Mouse (Mus musculus) heart, embryonic 11.5 days (tissue): ENCODE data around the gene Idh2. TPM values are rescaled to one million over a fixed set of nuclear protein-coding genes. Genes with fewer than 3 reads are reported as not detected.

Source experiments
- ATAC-seq: fragments of 200-750 bp; cut with Nextera tagmentation; replicated peaks from 2 replicates; pipeline ENCODE4 v1.8.0; 2017; ENCODE audit warnings: moderate library complexity; ENCODE audit not compliant: insufficient number of reproducible peaks, low FRiP score, low TSS enrichment
- H3K27ac ChIP-seq: fragments of 300-500 bp; sonication (generic); 2 replicates; pipeline ENCODE4 v1.5.1; 2014; ENCODE audit warnings: mild to moderate bottlenecking, low read depth, low read length
- H3K27me3 ChIP-seq: fragments of 300-500 bp; sonication (generic); 2 replicates; pipeline ENCODE4 v1.6.1; 2014; ENCODE audit warnings: mild to moderate bottlenecking, low read length, mixed read lengths; ENCODE audit not compliant: control insufficient read depth, insufficient read depth
- H3K36me3 ChIP-seq: fragments of 300-500 bp; sonication (generic); 2 replicates; pipeline ENCODE4 v1.6.1; 2014; ENCODE audit warnings: mild to moderate bottlenecking, low read length, moderate library complexity, mixed read lengths; ENCODE audit not compliant: control insufficient read depth, insufficient read depth
- H3K4me1 ChIP-seq: fragments of 300-500 bp; sonication (generic); 2 replicates; pipeline ENCODE4 v1.6.1; 2014; ENCODE audit warnings: low read length; ENCODE audit not compliant: control insufficient read depth, insufficient read depth
- H3K4me2 ChIP-seq: fragments of 300-500 bp; sonication (generic); 2 replicates; pipeline ENCODE4 v1.6.1; 2014; ENCODE audit warnings: mild to moderate bottlenecking, moderate library complexity
- H3K4me3 ChIP-seq: fragments of 300-500 bp; sonication (generic); 2 replicates; pipeline ENCODE4 v1.5.1; 2014; ENCODE audit warnings: low read depth, low read length
- H3K9ac ChIP-seq: fragments of 300-500 bp; sonication (generic); 2 replicates; pipeline ENCODE4 v1.6.1; 2014; ENCODE audit warnings: mild to moderate bottlenecking, low read depth, low read length, moderate library complexity
- H3K9me3 ChIP-seq: fragments of 300-500 bp; sonication (generic); replicated peaks from 2 replicates; pipeline ENCODE4 v1.6.1; 2016; ENCODE audit warnings: low read length; ENCODE audit not compliant: control insufficient read depth
- WGBS: fragments of 180-500 bp; shearing (Covaris S2); extraction: QIAGEN DNeasy Blood & Tissue Kit; methylation state at CpG from one replicate; pipeline ENCODE4 v1.1.7; 2014; ENCODE audit not compliant: insufficient replicate concordance; 5-methylcytosine and 5-hydroxymethylcytosine counted together
- polyA plus RNA-seq: library from polyadenylated mRNA; unstranded; fragments of >200 nt; fragmentation: Nextera tagmentation; extraction: Ambion mirVana; gene quantifications from 2 replicates; pipeline ENCODE4 v1.2.1, GENCODE M21; 2014

Gene Idh2
- polyA plus RNA-seq, 1 experiment from 2014 or later: 1,200 TPM

GRCm38 (mm10) chr7:80149356-80149755 lies 34.2 kb upstream of the Idh2 start:
- Histone ChIP-seq H3K4me2 (no peak overlapping the region), H3K4me3 (no peak overlapping the region), H3K27me3 (no peaks in the 10 kb centered on the region), H3K27ac (no peak overlapping the region), H3K9ac (no peak overlapping the region), H3K4me1 (no peaks in the 10 kb centered on the region; the same call in 1 of the 2 replicates), H3K9me3 (no peaks in the 10 kb centered on the region), H3K36me3 (no peaks in the 10 kb centered on the region)
- 51% methylated on average over 9 of the region's 9 CpGs for WGBS
- no peak for ATAC-seq

DNA sequence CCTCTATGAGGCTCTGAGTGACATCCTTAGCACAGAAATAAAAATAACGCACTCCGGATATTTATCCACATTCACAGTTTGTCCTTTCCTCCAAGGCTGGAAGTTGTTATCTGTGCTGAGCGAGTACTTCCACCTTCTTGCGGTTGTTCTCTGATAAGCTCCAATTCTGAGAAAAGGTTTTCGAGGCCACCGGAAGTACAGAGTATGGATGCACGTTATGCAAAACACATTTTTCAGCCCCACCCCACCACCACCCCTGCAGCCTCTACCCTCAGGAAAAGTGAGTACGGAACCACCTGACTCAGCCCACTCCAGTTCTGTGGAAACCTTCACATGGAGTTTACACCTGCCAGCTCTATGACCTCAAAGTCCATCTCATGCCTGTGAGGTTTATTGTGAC lies 30.9 kb upstream of the Idh2 start:
- ATAC-seq: no peak
- Histone ChIP-seq H3K27ac (no peak overlapping the region), H3K4me3 (no peak overlapping the region), H3K9me3 (no peaks in the 10 kb centered on the region), H3K4me2 (no peak overlapping the region), H3K36me3 (no peaks in the 10 kb centered on the region), H3K27me3 (no peaks in the 10 kb centered on the region), H3K4me1 (peaks cover 6% of the 10 kb centered on the region; the same call in 1 of the 2 replicates), H3K9ac (no peak overlapping the region)
- WGBS: 61% methylated on average over 8 of the region's 8 CpGs

DNA sequence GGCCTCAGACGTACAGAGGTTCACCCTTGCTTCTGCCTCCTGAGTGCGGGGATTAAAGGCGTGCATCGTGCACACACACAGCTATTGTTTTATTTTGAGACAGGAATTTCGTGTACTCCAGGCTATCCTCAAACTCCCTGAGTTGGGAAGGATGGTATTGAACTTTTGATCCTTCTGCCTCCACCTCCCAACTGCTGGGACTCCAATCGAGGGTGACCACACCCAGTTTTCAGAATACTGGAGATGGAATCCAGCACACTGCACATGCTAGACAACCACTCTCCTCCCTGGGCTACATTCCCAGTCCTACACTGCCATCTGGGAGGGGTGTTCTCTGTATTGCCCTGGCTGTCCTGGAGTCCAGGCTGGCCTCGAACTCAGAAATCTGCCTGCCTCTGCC lies 29.5 kb upstream of the Idh2 start:
- ATAC-seq: no peak
- H3K9me3 ChIP-seq: no peaks in the 10 kb centered on the region
- 87% methylated on average over 7 of the region's 7 CpGs for WGBS
- no peak overlapping the region for H3K4me3 ChIP-seq
- H3K27ac ChIP-seq: no peak overlapping the region
- peaks cover 8% of the 10 kb centered on the region; the same call in 1 of the 2 replicates for H3K4me1 ChIP-seq
- H3K4me2 ChIP-seq: no peak overlapping the region
- no peak overlapping the region for H3K9ac ChIP-seq
- H3K36me3 ChIP-seq: no peaks in the 10 kb centered on the region
- no peaks in the 10 kb centered on the region; the same call in 1 of the 2 replicates for H3K27me3 ChIP-seq

- peak overlapping the region; percentile 46; the same call in 1 of the 2 replicates for H3K9ac ChIP-seq
- no peak overlapping the region for H3K4me3 ChIP-seq
- ATAC-seq: no peak
- peaks cover 8% of the 10 kb centered on the region; the same call in 1 of the 2 replicates for H3K4me1 ChIP-seq
- no peaks in the 10 kb centered on the region for H3K9me3 ChIP-seq
- H3K36me3 ChIP-seq: no peaks in the 10 kb centered on the region
- no peak overlapping the region for H3K27ac ChIP-seq
- 27% methylated on average over 22 of the region's 22 CpGs for WGBS
- H3K4me2 ChIP-seq: peak overlapping the region; percentile 37
- no peaks in the 10 kb centered on the region; the same call in 1 of the 2 replicates for H3K27me3 ChIP-seq
These were observed 28.4 kb upstream of the Idh2 start for GRCm38 (mm10) chr7:80143331-80144273.

- Histone ChIP-seq H3K9ac (no peak overlapping the region), H3K9me3 (peaks cover 6% of the 10 kb centered on the region), H3K4me3 (no peak overlapping the region), H3K27ac (no peak overlapping the region), H3K27me3 (no peaks in the 10 kb centered on the region; the same call in 1 of the 2 replicates), H3K4me2 (no peak overlapping the region), H3K4me1 (peaks cover 8% of the 10 kb centered on the region; the same call in 1 of the 2 replicates), H3K36me3 (no peaks in the 10 kb centered on the region)
- ATAC-seq: no peak
- 18% methylated on average over 9 of the region's 9 CpGs for WGBS
These were observed 25.6 kb upstream of the Idh2 start for GRCm38 (mm10) chr7:80140815-80141214.

DNA sequence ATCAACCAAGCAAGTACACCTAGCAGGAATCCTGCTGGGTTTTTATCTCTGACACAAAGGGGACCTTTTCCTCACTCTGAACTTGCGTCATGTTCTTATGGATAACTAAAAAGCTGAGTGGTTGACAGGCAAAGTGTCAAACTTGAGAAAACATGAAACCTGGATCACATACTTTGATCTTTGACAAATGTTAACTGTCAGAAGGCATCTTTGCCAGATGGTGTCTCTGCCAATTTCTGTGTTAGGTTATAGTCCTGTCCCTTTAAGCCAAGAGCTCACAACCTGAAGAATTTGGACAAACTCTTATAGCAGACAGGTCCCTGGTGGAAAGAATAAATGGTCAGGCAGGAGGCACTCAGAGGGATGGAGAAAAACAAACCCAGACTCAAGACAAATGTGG lies 23.2 kb upstream of the Idh2 start:
- Histone ChIP-seq H3K4me3 (no peak overlapping the region), H3K4me1 (peaks cover 18% of the 10 kb centered on the region), H3K4me2 (no peak overlapping the region), H3K9me3 (peaks cover 6% of the 10 kb centered on the region), H3K9ac (no peak overlapping the region), H3K27ac (no peak overlapping the region), H3K36me3 (no peaks in the 10 kb centered on the region), H3K27me3 (no peaks in the 10 kb centered on the region; the same call in 1 of the 2 replicates)
- WGBS: 50% methylated on average over 1 of the region's 1 CpGs
- no peak for ATAC-seq

GRCm38 (mm10) chr7:80135173-80135532 lies 20.0 kb upstream of the Idh2 start:
- H3K4me2 ChIP-seq: no peak overlapping the region
- H3K27ac ChIP-seq: peak overlapping the region; percentile 58; the same call in 1 of the 2 replicates
- H3K9ac ChIP-seq: no peak overlapping the region
- 23% methylated on average over 1 of the region's 1 CpGs for WGBS
- H3K4me1 ChIP-seq: peaks cover 19% of the 10 kb centered on the region
- H3K9me3 ChIP-seq: peaks cover 6% of the 10 kb centered on the region
- H3K36me3 ChIP-seq: no peaks in the 10 kb centered on the region
- H3K27me3 ChIP-seq: no peaks in the 10 kb centered on the region; the same call in 1 of the 2 replicates
- ATAC-seq: no peak
- no peak overlapping the region for H3K4me3 ChIP-seq

DNA sequence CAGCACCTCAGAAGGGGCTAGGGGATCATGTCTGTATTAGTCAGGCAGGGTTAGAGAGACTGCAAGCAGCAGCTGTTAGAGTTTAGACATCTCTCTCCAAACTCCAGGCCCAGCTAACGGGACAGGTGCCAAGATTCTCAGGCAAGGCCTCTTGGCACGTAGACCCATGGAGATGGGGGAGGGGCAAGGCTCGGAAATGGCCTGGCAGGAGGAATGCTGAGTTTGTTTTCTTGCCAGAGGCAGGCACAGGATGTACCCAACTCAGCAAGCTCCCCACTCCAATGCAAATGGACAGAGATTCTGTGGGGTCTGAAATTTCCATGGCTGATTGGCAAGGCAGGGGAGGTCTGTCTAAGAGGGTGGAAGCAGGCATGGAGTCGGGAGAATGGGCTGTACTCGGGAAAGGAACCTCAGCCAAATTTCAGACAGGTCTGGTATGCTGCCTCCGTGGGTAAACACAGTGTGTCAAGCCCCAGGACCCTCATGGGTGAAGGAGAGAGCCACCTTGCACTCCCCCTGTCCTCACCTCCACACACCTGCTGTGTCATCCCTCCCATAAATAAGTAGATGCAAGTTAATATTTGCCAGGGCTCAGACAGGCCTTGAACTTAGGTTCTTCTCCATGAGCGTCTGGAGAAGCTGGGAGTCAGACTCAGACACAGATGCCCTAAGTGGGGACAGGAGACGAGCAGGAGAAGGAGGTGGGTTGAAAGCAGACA lies 19.4 kb upstream of the Idh2 start:
- WGBS: 29% methylated on average over 8 of the region's 8 CpGs
- H3K27me3 ChIP-seq: no peaks in the 10 kb centered on the region
- no peak overlapping the region for H3K9ac ChIP-seq
- H3K4me3 ChIP-seq: no peak overlapping the region
- H3K36me3 ChIP-seq: no peaks in the 10 kb centered on the region
- ATAC-seq: 0 out of 2 replicates have a peak, but pooled peaks have one; percentile 20
- H3K9me3 ChIP-seq: peaks cover 6% of the 10 kb centered on the region
- peaks cover 19% of the 10 kb centered on the region for H3K4me1 ChIP-seq
- H3K4me2 ChIP-seq: no peak overlapping the region
- peak overlapping the region; percentile 58; the same call in 1 of the 2 replicates for H3K27ac ChIP-seq
